Comparison of ENCODE assay signal across 8 mouse cellular contexts in the genomic region with DNA sequence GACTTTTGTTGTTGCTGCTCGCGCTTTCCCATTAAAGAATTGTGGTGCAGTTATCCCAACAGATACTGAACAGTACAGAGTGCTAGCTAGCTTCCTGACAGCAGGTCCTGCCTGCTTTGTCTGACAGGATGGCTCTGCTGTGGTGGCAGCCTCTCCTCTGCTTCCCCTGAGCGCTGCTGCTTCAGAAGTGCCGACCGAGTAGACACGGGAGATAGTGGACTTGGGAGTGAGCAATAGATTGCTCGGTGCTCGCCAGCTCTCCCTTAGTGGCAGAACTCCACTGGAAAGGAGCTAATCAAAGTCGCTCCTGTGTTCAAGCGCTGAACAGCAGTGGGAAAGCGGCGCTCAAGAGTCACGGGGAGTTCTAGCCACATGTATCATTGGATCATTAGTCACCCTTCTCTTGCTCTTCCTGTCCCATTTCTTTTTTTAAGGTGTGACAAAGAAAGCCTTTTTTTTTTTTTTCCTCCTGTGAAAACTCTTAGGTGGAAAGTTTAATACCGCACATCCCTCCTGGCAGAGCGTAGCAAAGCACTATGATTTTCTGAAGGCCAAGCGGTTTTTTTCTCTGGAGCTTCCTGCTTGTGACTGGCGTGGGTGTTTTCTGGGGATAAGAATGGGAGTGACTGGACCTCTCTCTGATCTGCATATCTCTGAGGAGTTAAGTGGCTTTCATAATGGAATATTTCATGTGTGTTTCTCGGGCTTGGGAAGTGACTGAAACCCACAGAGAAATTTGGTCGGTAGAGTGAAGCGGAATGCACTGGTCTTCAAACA. TPM values are rescaled to one million over a fixed set of nuclear protein-coding genes. Genes with fewer than 3 reads are reported as not detected.
DNase-seq lines count a peak whose midpoint lies in the region; ATAC-seq and TF ChIP-seq lines count a peak whose summit lies in the region.

No protein-coding gene starts in this region.

- no peak for DNase-seq in cerebellum, postnatal 4 days (ENCODE audit: low spot score in 2 of 2)
- peak; percentile 19 for DNase-seq in right cerebral cortex, adult 18-20 months
- no peak for DNase-seq in right cerebral cortex, postnatal 36 days (ENCODE audit: low spot score in 2 of 2)
- DNase-seq in lung, postnatal 0 days (ENCODE audit: low spot score) = peak; percentile 24
- no peak for DNase-seq in spleen, adult 12 weeks (ENCODE audit: low spot score)
- no peak for DNase-seq in cerebellum, adult 11-12 months

- no peak overlapping the region for H3K9ac ChIP-seq in intestine, embryonic 15.5 days
- H3K9ac ChIP-seq in lung, postnatal 0 days (replicated peaks; ENCODE audit: low read depth) = no peak overlapping the region

- H3K4me1 ChIP-seq in intestine, embryonic 15.5 days (replicated peaks) = peaks cover 3% of the 10 kb centered on the region; the same call in 1 of the 2 replicates
- H3K4me1 ChIP-seq in lung, postnatal 0 days (ENCODE audit: insufficient read depth, low read depth, low read length) = peaks cover 2% of the 10 kb centered on the region; the same call in 1 of the 2 replicates

- WGBS in intestine, embryonic 15.5 days = 63% methylated on average over 20 of the region's 20 CpGs
- 38% methylated on average over 20 of the region's 20 CpGs for WGBS in lung, postnatal 0 days

- H3K4me2 ChIP-seq in intestine, embryonic 15.5 days (replicated peaks) = peak overlapping the region; percentile 31
- H3K4me2 ChIP-seq in lung, postnatal 0 days (replicated peaks; ENCODE audit: low read depth, low read length) = peak overlapping the region; percentile 46

- no peaks in the 10 kb centered on the region for H3K27me3 ChIP-seq in intestine, embryonic 15.5 days (replicated peaks)
- no peaks in the 10 kb centered on the region for H3K27me3 ChIP-seq in lung, postnatal 0 days (replicated peaks; ENCODE audit: insufficient read depth, low read length)

- no peak for TF ChIP-seq CTCF in lung, postnatal 0 days (IDR thresholded peaks at IDR 0.05)

- H3K27ac ChIP-seq in intestine, embryonic 15.5 days = no peak overlapping the region
- H3K27ac ChIP-seq in lung, postnatal 0 days (ENCODE audit: low read length) = no peak overlapping the region

- no peak for TF ChIP-seq EP300 in lung, postnatal 0 days (IDR thresholded peaks at IDR 0.05)

- no peak overlapping the region for H3K4me3 ChIP-seq in intestine, embryonic 15.5 days (replicated peaks)
- H3K4me3 ChIP-seq in lung, postnatal 0 days (ENCODE audit: low read depth, low read length) = no peak overlapping the region

- H3K36me3 ChIP-seq in intestine, embryonic 15.5 days = no peaks in the 10 kb centered on the region
- H3K36me3 ChIP-seq in lung, postnatal 0 days (ENCODE audit: insufficient read depth, low read length) = no peaks in the 10 kb centered on the region

- ATAC-seq in cerebellum, adult (ENCODE audit: insufficient number of reproducible peaks, low FRiP score, low TSS enrichment) = peak; percentile 59
- ATAC-seq in intestine, embryonic 15.5 days = no peak
- peak; percentile 26; the same call in 1 of the 2 replicates for ATAC-seq in lung, postnatal 0 days

- no peaks in the 10 kb centered on the region for H3K9me3 ChIP-seq in intestine, embryonic 15.5 days
- no peaks in the 10 kb centered on the region for H3K9me3 ChIP-seq in lung, postnatal 0 days (ENCODE audit: low read length)

RNA-seq across cellular contexts. Expression of gene Rhbdd1, which starts 42.8 kb away (rescaled TPM):
- polyA plus RNA-seq in intestine, embryonic 15.5 days (2015; fragmentation: Nextera tagmentation; extraction: Ambion mirVana) = 9.8 and 10.2 TPM in 2 replicates
- polyA plus RNA-seq in lung, postnatal 0 days (2015; fragmentation: Nextera tagmentation; extraction: Ambion mirVana) = 7.8 and 8.1 TPM in 2 replicates

Comparison
In these comparisons a context has a peak if more than half of its experiments do, and no peak if none do; other contexts are left out.
1. DNase-seq: peak in right cerebral cortex, adult 18-20 months (single experiment) and lung, postnatal 0 days (single experiment); none in cerebellum, postnatal 4 days (0 of 2), right cerebral cortex, postnatal 36 days (0 of 2), spleen, adult 12 weeks (single experiment) and cerebellum, adult 11-12 months (single experiment).